Mouse (Mus musculus): ENCODE results near the gene Slc44a4. TPM values are rescaled to one million over a fixed set of nuclear protein-coding genes. Genes with fewer than 3 reads are reported as not detected.
"Not testable (repeated sequence)": the region's sequence is repeated elsewhere in the genome, so short reads cannot be mapped to it uniquely, and the experiment has no call there.

The Slc44a4 gene
- polyA plus RNA-seq, 1 experiment from 2014 or later: not detected

DNA sequence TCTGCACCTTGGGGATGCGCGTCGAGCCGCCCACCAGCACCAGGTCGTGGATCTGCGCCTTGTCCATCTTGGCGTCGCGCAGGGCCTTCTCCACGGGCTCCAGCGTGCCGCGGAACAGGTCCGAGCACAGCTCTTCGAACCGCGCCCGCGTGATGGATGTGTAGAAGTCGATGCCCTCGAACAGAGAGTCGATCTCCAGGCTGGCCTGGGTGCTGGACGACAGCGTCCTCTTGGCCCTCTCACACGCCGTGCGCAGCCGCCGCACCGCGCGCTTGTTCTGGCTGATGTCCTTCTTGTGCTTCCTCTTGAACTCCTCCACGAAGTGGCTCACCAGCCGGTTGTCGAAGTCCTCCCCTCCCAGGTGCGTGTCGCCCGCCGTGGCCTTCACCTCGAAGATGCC lies 43.7 kb downstream of the Slc44a4 start:
- not testable (repeated sequence) for H3K36me3 ChIP-seq (ENCODE audit: control insufficient read depth, insufficient read depth, low read length); H3K4me1 ChIP-seq (ENCODE audit: control insufficient read depth, insufficient read depth, low read length); H3K4me3 ChIP-seq (ENCODE audit: low read depth, low read length); H3K9ac ChIP-seq (ENCODE audit: low read length); H3K9me3 ChIP-seq (replicated peaks; ENCODE audit: control insufficient read depth, low read length); H3K27me3 ChIP-seq (replicated peaks; ENCODE audit: control insufficient read depth, insufficient read depth, low read length); H3K27ac ChIP-seq (ENCODE audit: low read depth, low read length); DNase-seq (ENCODE audit: low spot score); H3K4me2 ChIP-seq (ENCODE audit: low read length); ATAC-seq
- 36% methylated on average over 22 of the region's 40 CpGs for WGBS

DNA sequence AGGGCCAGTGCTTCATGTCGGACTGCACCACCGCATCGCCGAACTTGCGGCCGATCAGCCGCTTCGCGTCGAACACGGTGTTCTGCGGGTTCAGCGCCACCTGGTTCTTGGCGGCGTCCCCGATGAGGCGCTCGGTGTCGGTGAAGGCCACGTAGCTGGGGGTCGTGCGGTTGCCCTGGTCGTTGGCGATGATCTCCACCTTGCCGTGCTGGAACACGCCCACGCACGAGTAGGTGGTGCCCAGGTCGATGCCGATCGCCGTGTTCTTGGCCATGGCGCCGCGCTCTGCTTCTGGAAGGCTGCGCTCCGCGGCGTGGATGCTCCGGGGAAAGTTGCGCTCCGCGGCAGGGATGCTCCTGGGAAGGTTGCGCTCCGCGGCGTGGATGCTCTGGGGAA lies 44.5 kb downstream of the Slc44a4 start:
- ATAC-seq: peak; percentile 32
- H3K9me3 ChIP-seq (replicated peaks; ENCODE audit: control insufficient read depth, low read length); DNase-seq (ENCODE audit: low spot score); H3K4me1 ChIP-seq (ENCODE audit: control insufficient read depth, insufficient read depth, low read length); H3K9ac ChIP-seq (ENCODE audit: low read length); H3K27me3 ChIP-seq (replicated peaks; ENCODE audit: control insufficient read depth, insufficient read depth, low read length); H3K36me3 ChIP-seq (ENCODE audit: control insufficient read depth, insufficient read depth, low read length); H3K27ac ChIP-seq (ENCODE audit: low read depth, low read length): not testable (repeated sequence)
- WGBS: 0% methylated on average over 13 of the region's 47 CpGs
- Histone ChIP-seq H3K4me3 (ENCODE audit: low read depth, low read length) (peak overlapping the region; percentile 36), H3K4me2 (ENCODE audit: low read length) (peak overlapping the region; percentile 77)

DNA sequence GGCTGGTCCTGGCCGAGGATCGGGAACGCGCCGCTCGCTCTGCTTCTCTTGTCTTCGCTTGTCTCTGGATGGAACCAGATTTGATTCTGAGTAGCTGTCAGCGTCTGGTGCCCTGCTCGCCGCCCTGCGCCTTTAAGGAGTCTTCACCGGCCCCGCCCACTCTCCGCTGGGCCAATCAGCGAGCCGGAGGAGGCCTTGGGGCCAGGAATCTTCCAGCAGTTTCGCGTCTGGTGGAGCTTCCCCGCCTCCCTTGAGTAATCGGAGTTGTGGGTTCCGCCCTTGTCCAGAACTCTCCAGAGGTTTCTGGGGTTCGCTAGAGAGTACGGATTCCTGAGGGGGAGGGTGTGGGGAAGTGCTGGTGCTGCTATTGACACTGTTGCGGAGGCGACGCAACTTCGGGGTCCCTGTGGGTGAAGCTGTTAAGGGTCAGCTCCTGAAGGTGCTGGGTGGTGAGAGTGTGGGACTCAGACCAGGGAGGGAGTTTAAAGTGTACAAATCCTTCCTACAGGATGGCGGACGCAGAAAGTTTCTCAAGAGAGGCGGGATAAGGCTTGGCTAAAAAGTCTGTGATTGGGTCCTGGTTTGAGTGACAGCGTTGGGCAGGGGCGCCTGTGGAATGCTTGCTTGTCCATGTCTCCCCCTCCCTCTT lies 45.0 kb downstream of the Slc44a4 start, which contains the start of gene Hspa1b:
Gene Hspa1b (minus strand): TSS at position 109 of the 649 bp plus-strand sequence.
- H3K9me3 ChIP-seq (replicated peaks; ENCODE audit: control insufficient read depth, low read length); H3K4me1 ChIP-seq (ENCODE audit: control insufficient read depth, insufficient read depth, low read length); H3K36me3 ChIP-seq (ENCODE audit: control insufficient read depth, insufficient read depth, low read length); H3K27me3 ChIP-seq (replicated peaks; ENCODE audit: control insufficient read depth, insufficient read depth, low read length): not testable (repeated sequence)
- WGBS: under 1% methylated on average over 27 of the region's 32 CpGs
- DNase-seq (ENCODE audit: low spot score) (peak; percentile 75), ATAC-seq (peak; percentile 96)
- peak within 1 kb of the TSS; percentile 77 for H3K4me2 ChIP-seq (ENCODE audit: low read length)
- peak within 1 kb of the TSS; percentile 80 for H3K27ac ChIP-seq (ENCODE audit: low read depth, low read length)
- H3K9ac ChIP-seq (ENCODE audit: low read length): peak within 1 kb of the TSS; percentile 56
- H3K4me3 ChIP-seq (ENCODE audit: low read depth, low read length): peak within 1 kb of the TSS; percentile 36

DNA sequence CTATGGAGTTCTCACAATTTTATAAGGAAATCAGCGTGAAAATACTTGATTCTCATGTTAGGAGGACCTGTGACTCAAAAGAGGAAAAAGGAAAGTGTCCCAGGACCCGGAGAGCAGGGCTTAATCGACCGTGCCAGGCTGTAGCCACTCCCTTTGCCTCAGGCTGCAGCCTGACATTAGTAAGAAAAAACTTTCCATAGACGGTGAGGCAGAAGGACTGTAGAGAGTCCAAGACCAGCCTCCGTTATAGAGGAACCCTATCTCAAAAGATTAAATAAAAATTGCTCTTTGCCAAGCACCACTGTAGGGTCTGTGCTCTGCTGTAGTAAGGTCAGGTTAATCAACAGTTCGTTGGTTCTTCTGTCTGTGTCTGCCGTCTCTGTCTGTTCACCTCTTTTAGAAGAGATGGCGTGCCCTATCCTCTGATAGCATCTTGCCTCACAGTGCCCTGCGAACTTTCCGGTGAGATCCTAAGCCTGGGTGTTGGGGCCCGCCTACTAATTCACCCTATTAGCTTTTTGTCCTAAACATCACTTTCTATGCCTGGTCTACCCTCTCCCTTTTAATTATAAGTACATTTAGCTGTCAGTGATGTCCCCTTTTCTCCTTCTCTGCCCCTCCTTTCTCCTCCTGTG lies 45.7 kb downstream of the Slc44a4 start:
- Histone ChIP-seq H3K27ac (ENCODE audit: low read depth, low read length) (no peak overlapping the region), H3K9ac (ENCODE audit: low read length) (peak overlapping the region; percentile 56; the same call in 1 of the 2 replicates), H3K36me3 (ENCODE audit: control insufficient read depth, insufficient read depth, low read length) (no peaks in the 10 kb centered on the region), H3K9me3 (replicated peaks; ENCODE audit: control insufficient read depth, low read length) (no peaks in the 10 kb centered on the region), H3K27me3 (replicated peaks; ENCODE audit: control insufficient read depth, insufficient read depth, low read length) (0 out of 2 replicates have a peak, but pooled peaks cover 7% of the 10 kb centered on the region), H3K4me2 (ENCODE audit: low read length) (peak overlapping the region; percentile 77), H3K4me1 (ENCODE audit: control insufficient read depth, insufficient read depth, low read length) (no peaks in the 10 kb centered on the region; the same call in 1 of the 2 replicates), H3K4me3 (ENCODE audit: low read depth, low read length) (peak overlapping the region; percentile 36)
- ATAC-seq (no peak), DNase-seq (ENCODE audit: low spot score) (peak; percentile 17)
- 13% methylated on average over 12 of the region's 12 CpGs for WGBS

DNA sequence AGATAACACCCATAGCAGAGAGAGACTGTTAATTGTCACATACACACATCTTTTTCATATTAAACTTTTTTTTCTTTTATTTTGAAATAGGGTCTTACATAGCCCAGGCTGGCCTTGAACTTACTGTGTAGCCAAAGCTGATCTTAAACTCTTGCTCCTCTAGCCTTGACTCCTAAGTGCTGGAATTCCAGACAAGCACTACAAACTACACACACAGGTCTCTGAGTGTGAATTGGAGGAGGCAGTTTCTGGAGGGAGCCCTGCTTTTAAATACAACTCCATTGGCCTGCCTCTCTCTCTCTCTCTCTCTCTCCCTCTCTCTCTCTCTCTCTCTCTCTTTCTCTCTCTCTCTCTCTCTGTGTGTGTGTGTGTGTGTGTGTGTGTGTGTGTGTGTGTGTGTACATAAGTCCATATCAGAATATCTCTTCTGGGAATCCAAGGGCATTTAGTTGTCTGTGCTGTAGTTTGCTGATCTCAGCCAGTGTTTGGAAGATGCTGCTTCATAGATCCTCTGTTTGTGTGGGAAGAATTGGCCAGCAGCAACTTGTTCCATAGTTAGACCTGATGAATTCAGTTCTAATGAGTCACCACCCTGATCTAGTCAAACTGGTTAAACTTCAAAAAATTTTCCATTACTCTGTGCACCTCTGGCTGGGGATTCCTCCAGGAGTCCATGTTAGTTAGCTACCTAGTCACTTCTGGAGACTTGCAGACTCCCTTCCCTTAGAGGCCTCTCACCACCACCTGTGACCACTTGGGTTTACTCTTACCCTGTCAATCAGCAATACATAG lies 46.6 kb downstream of the Slc44a4 start:
- ATAC-seq: no peak
- H3K4me2 ChIP-seq (ENCODE audit: low read length): no peak overlapping the region
- no peak overlapping the region for H3K27ac ChIP-seq (ENCODE audit: low read depth, low read length)
- H3K4me1 ChIP-seq (ENCODE audit: control insufficient read depth, insufficient read depth, low read length): no peaks in the 10 kb centered on the region; the same call in 1 of the 2 replicates
- H3K9ac ChIP-seq (ENCODE audit: low read length): no peak overlapping the region
- DNase-seq (ENCODE audit: low spot score): no peak
- no peaks in the 10 kb centered on the region for H3K9me3 ChIP-seq (replicated peaks; ENCODE audit: control insufficient read depth, low read length)
- no peaks in the 10 kb centered on the region for H3K36me3 ChIP-seq (ENCODE audit: control insufficient read depth, insufficient read depth, low read length)
- H3K4me3 ChIP-seq (ENCODE audit: low read depth, low read length): no peak overlapping the region
- 0 out of 2 replicates have a peak, but pooled peaks cover 2% of the 10 kb centered on the region for H3K27me3 ChIP-seq (replicated peaks; ENCODE audit: control insufficient read depth, insufficient read depth, low read length)

DNA sequence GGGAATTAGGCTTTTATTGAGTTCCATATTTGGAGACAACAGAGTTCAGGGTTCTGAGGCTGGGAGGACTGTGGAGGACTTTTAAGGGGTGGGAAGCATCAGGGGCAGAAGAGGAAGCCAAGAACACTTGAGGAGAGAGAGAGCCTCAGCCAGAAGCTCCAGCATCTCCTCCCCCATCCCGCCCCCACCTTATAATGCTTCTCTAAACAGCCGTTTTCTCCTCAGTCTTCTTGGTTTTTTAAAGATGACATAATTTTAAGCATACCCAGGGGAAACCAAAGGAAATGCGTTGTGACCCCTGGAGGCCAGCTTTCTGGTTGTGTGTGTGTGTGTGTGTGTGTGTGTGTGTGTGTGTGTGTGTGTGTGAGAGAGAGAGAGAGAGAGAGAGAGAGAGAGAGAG lies 47.9 kb downstream of the Slc44a4 start:
- H3K4me3 ChIP-seq (ENCODE audit: low read depth, low read length): no peak overlapping the region
- H3K9me3 ChIP-seq (replicated peaks; ENCODE audit: control insufficient read depth, low read length): no peaks in the 10 kb centered on the region
- no peaks in the 10 kb centered on the region for H3K36me3 ChIP-seq (ENCODE audit: control insufficient read depth, insufficient read depth, low read length)
- H3K27me3 ChIP-seq (replicated peaks; ENCODE audit: control insufficient read depth, insufficient read depth, low read length): no peaks in the 10 kb centered on the region
- H3K4me2 ChIP-seq (ENCODE audit: low read length): no peak overlapping the region
- no peak overlapping the region for H3K9ac ChIP-seq (ENCODE audit: low read length)
- DNase-seq (ENCODE audit: low spot score) (no peak), ATAC-seq (no peak)
- H3K27ac ChIP-seq (ENCODE audit: low read depth, low read length): no peak overlapping the region
- WGBS: 52% methylated on average over 3 of the region's 3 CpGs
- no peaks in the 10 kb centered on the region; the same call in 1 of the 2 replicates for H3K4me1 ChIP-seq (ENCODE audit: control insufficient read depth, insufficient read depth, low read length)

DNA sequence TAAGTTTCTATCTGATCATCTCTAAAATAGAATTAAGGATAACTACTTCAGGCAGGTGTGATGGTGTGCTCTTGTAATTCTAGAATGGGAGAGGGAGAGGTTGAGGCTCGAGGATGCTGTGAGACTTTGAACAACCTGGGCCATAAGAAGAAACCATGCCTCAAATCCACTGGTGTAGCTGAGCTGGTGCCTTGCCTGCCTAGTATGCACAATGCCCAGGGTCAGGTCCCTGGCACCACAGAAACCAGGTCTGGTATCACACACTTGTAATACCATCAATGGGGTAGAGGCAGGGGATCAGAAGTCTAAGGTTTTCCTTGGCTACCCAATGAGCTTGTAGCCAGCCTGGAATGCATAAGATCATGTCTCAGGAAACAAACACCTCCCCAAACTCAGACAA lies 48.6 kb downstream of the Slc44a4 start:
- no peaks in the 10 kb centered on the region; the same call in 1 of the 2 replicates for H3K27me3 ChIP-seq (replicated peaks; ENCODE audit: control insufficient read depth, insufficient read depth, low read length)
- 57% methylated on average over 1 of the region's 1 CpGs for WGBS
- H3K4me1 ChIP-seq (ENCODE audit: control insufficient read depth, insufficient read depth, low read length): no peaks in the 10 kb centered on the region; the same call in 1 of the 2 replicates
- H3K4me2 ChIP-seq (ENCODE audit: low read length): no peak overlapping the region
- no peaks in the 10 kb centered on the region for H3K9me3 ChIP-seq (replicated peaks; ENCODE audit: control insufficient read depth, low read length)
- no peak overlapping the region for H3K9ac ChIP-seq (ENCODE audit: low read length)
- H3K36me3 ChIP-seq (ENCODE audit: control insufficient read depth, insufficient read depth, low read length): no peaks in the 10 kb centered on the region
- DNase-seq (ENCODE audit: low spot score) (no peak), ATAC-seq (no peak)
- H3K4me3 ChIP-seq (ENCODE audit: low read depth, low read length): no peak overlapping the region
- H3K27ac ChIP-seq (ENCODE audit: low read depth, low read length): no peak overlapping the region

DNA sequence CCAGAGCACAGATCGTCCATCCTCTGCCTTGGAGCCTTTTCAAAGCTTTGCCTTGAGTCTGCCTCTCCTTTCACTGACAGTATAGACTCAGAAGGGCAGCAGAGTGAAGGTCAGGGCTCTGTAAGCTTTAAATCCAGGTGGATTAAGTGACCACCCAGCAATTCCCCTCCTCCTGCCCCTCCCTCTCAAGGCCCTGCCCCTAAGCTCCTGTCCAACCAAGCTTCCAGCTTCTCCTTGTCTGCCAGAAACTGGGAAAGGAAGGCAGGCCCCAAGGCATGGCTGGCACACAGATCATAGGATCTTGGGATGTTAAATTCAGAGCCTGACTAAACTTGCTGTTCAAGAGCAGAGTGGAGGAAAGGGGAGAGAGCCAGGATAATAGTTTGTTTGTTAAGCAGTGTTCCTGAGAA lies 50.4 kb downstream of the Slc44a4 start:
- DNase-seq (ENCODE audit: low spot score) (no peak), ATAC-seq (no peak)
- Histone ChIP-seq H3K4me2 (ENCODE audit: low read length) (no peak overlapping the region), H3K36me3 (ENCODE audit: control insufficient read depth, insufficient read depth, low read length) (no peaks in the 10 kb centered on the region), H3K9ac (ENCODE audit: low read length) (no peak overlapping the region), H3K4me1 (ENCODE audit: control insufficient read depth, insufficient read depth, low read length) (no peaks in the 10 kb centered on the region; the same call in 1 of the 2 replicates), H3K27ac (ENCODE audit: low read depth, low read length) (no peak overlapping the region), H3K9me3 (replicated peaks; ENCODE audit: control insufficient read depth, low read length) (no peaks in the 10 kb centered on the region), H3K4me3 (ENCODE audit: low read depth, low read length) (no peak overlapping the region), H3K27me3 (replicated peaks; ENCODE audit: control insufficient read depth, insufficient read depth, low read length) (peaks cover 16% of the 10 kb centered on the region)
- 6% methylated on average over 1 of the region's 1 CpGs for WGBS

Measured in forebrain, embryonic 14.5 days (tissue).